ENCODE assay signal across 11 mouse cellular contexts in genomic region chr11:94441122-94441521, GRCm38 (mm10). TPM values are rescaled to one million over a fixed set of nuclear protein-coding genes. Genes with fewer than 3 reads are reported as not detected.
DNase-seq lines count a peak whose midpoint lies in the region; ATAC-seq lines count a peak whose summit lies in the region.
"Had no signal": no experiment of that assay in that cellular context is flagged by ENCODE, and none has a peak within 500 bp of the region (broad histone marks: within the 10 kb centered on the region; RNA-seq: fewer than 3 reads in every experiment).

No protein-coding gene starts in this region.

- H3K27me3 ChIP-seq in lung, embryonic 16.5 days (ENCODE audit: control insufficient read depth, insufficient read depth, low read depth, low read length): no peaks in the 10 kb centered on the region
- H3K27me3 ChIP-seq in limb, embryonic 11.5 days (ENCODE audit: control insufficient read depth, insufficient read depth, low read length): no peaks in the 10 kb centered on the region

- WGBS in lung, embryonic 16.5 days: 31% methylated on average over 7 of the region's 7 CpGs
- WGBS in limb, embryonic 11.5 days: 40% methylated on average over 7 of the region's 7 CpGs

- no peak overlapping the region for H3K27ac ChIP-seq in lung, embryonic 16.5 days (ENCODE audit: low read length)
- no peak overlapping the region for H3K27ac ChIP-seq in limb, embryonic 11.5 days (replicated peaks; ENCODE audit: low read depth, low read length)

- H3K4me2 ChIP-seq in lung, embryonic 16.5 days (ENCODE audit: low read depth, low read length): no peak overlapping the region
- H3K4me2 ChIP-seq in limb, embryonic 11.5 days (ENCODE audit: low read depth, severe bottlenecking): no peak overlapping the region

- no peaks in the 10 kb centered on the region for H3K9me3 ChIP-seq in lung, embryonic 16.5 days (ENCODE audit: control insufficient read depth, low read length)
- no peaks in the 10 kb centered on the region for H3K9me3 ChIP-seq in limb, embryonic 11.5 days (ENCODE audit: control insufficient read depth, low read length)

- H3K36me3 ChIP-seq in lung, embryonic 16.5 days (ENCODE audit: control insufficient read depth, insufficient read depth, low read length): no peaks in the 10 kb centered on the region
- H3K36me3 ChIP-seq in limb, embryonic 11.5 days (ENCODE audit: control insufficient read depth, insufficient read depth, low read length): peaks cover 2% of the 10 kb centered on the region; the same call in 1 of the 2 replicates

- intact Hi-C loops in heart, postnatal 10 days (cut with DNase I): no loop called here

- no peak overlapping the region for H3K4me3 ChIP-seq in lung, embryonic 16.5 days (ENCODE audit: low read length)
- no peak overlapping the region for H3K4me3 ChIP-seq in limb, embryonic 11.5 days (ENCODE audit: low read depth, low read length)

- no peak overlapping the region for H3K9ac ChIP-seq in lung, embryonic 16.5 days (ENCODE audit: low read length)
- no peak overlapping the region for H3K9ac ChIP-seq in limb, embryonic 11.5 days (ENCODE audit: low read length)

- DNase-seq in lung, postnatal 10 days: no peak
- DNase-seq in heart, postnatal 10 days: peak; percentile 34 to 41
- DNase-seq in limb, embryonic 11.5 days (ENCODE audit: low spot score): peak; percentile 39
- peak; percentile 51 for DNase-seq in retina, embryonic 14.5 days (ENCODE audit: low spot score)
- DNase-seq in natural killer cell, adult 2 months (ENCODE audit: low spot score in 2 of 2): no peak
- DNase-seq in gastrocnemius, postnatal 4 days (ENCODE audit: low spot score in 2 of 2): no peak
- DNase-seq: kidney, postnatal 4 days had no signal

- 0 out of 2 replicates have a peak, but pooled peaks have one; percentile 10 for ATAC-seq in lung, embryonic 16.5 days (ENCODE audit: low read depth)
- 0 out of 2 replicates have a peak, but pooled peaks have one; percentile 59 for ATAC-seq in limb, embryonic 11.5 days (ENCODE audit: insufficient number of reproducible peaks, low FRiP score, low TSS enrichment, low read depth)
- ATAC-seq: intestine, embryonic 16.5 days had no signal

- H3K4me1 ChIP-seq in lung, embryonic 16.5 days (replicated peaks; ENCODE audit: control insufficient read depth, insufficient read depth, low read length): no peaks in the 10 kb centered on the region
- H3K4me1 ChIP-seq in limb, embryonic 11.5 days (ENCODE audit: control insufficient read depth, insufficient read depth, low read length): peaks cover 14% of the 10 kb centered on the region; the same call in 1 of the 2 replicates

RNA-seq across cellular contexts. Expression of gene Cacna1g, which starts 32.9 kb away (rescaled TPM):
- polyA plus RNA-seq in lung, embryonic 16.5 days (2015; fragmentation: Nextera tagmentation; extraction: Ambion mirVana): 6.6 and 7.0 TPM in 2 replicates
- 10 to 100 TPM; 33.4 to 41.3 TPM for total RNA-seq in heart, postnatal 10 days (2021)
- 21.0 and 24.3 TPM in 2 replicates for polyA plus RNA-seq in limb, embryonic 11.5 days (2014; fragmentation: Nextera tagmentation; extraction: Ambion mirVana)
- 10 to 100 TPM; 18.7 to 22.7 TPM for total RNA-seq in gastrocnemius, postnatal 4 days (2021)
- total RNA-seq: neutrophil, adult 5-6 weeks had no signal

RNA-seq across cellular contexts. Expression of gene Spata20, which starts 44.9 kb away (rescaled TPM):
- 0.08 TPM in 1 of 2 replicates, not detected in the other for polyA plus RNA-seq in lung, embryonic 16.5 days (2015; fragmentation: Nextera tagmentation; extraction: Ambion mirVana)
- total RNA-seq in heart, postnatal 10 days (2021): 1 to 10 TPM in 1 of 2 experiments, under 1 TPM in 1; 0.31 to 1.2 TPM
- not detected in 2 replicates for polyA plus RNA-seq in limb, embryonic 11.5 days (2014; fragmentation: Nextera tagmentation; extraction: Ambion mirVana)
- total RNA-seq in gastrocnemius, postnatal 4 days (2021): under 1 TPM in 1 of 2 experiments, not detected in 1; 0.29 TPM
- total RNA-seq: neutrophil, adult 5-6 weeks had no signal
- polyA plus RNA-seq: small intestine, adult 2 months had no signal

RNA-seq across cellular contexts. Expression of gene Abcc3, which starts 48.3 kb away (rescaled TPM):
- polyA plus RNA-seq in lung, embryonic 16.5 days (2015; fragmentation: Nextera tagmentation; extraction: Ambion mirVana): 4.0 and 5.0 TPM in 2 replicates
- 1 to 10 TPM; 2.8 TPM for total RNA-seq in heart, postnatal 10 days (2021)
- 0.55 and 0.88 TPM in 2 replicates for polyA plus RNA-seq in limb, embryonic 11.5 days (2014; fragmentation: Nextera tagmentation; extraction: Ambion mirVana)
- 1 to 10 TPM; 2.0 to 2.4 TPM for total RNA-seq in gastrocnemius, postnatal 4 days (2021)

RNA-seq across cellular contexts. Expression of gene Epn3, which starts 58.7 kb away (rescaled TPM):
- polyA plus RNA-seq in lung, embryonic 16.5 days (2015; fragmentation: Nextera tagmentation; extraction: Ambion mirVana): 18.5 and 19.2 TPM in 2 replicates
- 10 to 100 TPM; 26.5 to 26.7 TPM for total RNA-seq in heart, postnatal 10 days (2021)
- 2.8 and 3.1 TPM in 2 replicates for polyA plus RNA-seq in limb, embryonic 11.5 days (2014; fragmentation: Nextera tagmentation; extraction: Ambion mirVana)
- under 1 TPM; 0.47 to 0.49 TPM for total RNA-seq in gastrocnemius, postnatal 4 days (2021)

Comparison
In these comparisons a context has a peak if more than half of its experiments do, and no peak if none do; other contexts are left out.
1. DNase-seq: peak in heart, postnatal 10 days (2 of 2), limb, embryonic 11.5 days (single experiment) and retina, embryonic 14.5 days (single experiment); none in lung, postnatal 10 days (single experiment), natural killer cell, adult 2 months (0 of 2) and gastrocnemius, postnatal 4 days (0 of 2).